Mouse (Mus musculus): ENCODE measurements around the gene S100a7a. TPM values are rescaled to one million over a fixed set of nuclear protein-coding genes. Genes with fewer than 3 reads are reported as not detected.

S100a7a gene
- 0.08 and 0.27 TPM in 2 replicates for polyA plus RNA-seq (2015; fragmentation: Nextera tagmentation; extraction: Ambion mirVana)

- Histone ChIP-seq H3K4me1 (ENCODE audit: insufficient read depth, low read depth, low read length) (no peaks in the 10 kb centered on the region), H3K9ac (replicated peaks; ENCODE audit: low read depth) (no peak within 1 kb of the TSS), H3K4me3 (ENCODE audit: low read depth, low read length) (no peak within 1 kb of the TSS), H3K4me2 (replicated peaks; ENCODE audit: low read depth, low read length) (no peak within 1 kb of the TSS), H3K36me3 (ENCODE audit: insufficient read depth, low read length) (no peaks in the 10 kb centered on the region), H3K27ac (ENCODE audit: low read length) (no peak within 1 kb of the TSS), H3K9me3 (ENCODE audit: low read length) (no peaks in the 10 kb centered on the region), H3K27me3 (replicated peaks; ENCODE audit: insufficient read depth, low read length) (no peaks in the 10 kb centered on the region)
- DNase-seq (ENCODE audit: low spot score) (no peak), ATAC-seq (no peak)
- no peak for TF ChIP-seq CTCF (IDR thresholded peaks at IDR 0.05)
- TF ChIP-seq EP300 (IDR thresholded peaks at IDR 0.05): no peak
These were observed at the start of gene S100a7a for GRCm38 (mm10) chr3:90653717-90654116. TSS of gene S100a7a (plus strand) at chr3:90654017.

DNA sequence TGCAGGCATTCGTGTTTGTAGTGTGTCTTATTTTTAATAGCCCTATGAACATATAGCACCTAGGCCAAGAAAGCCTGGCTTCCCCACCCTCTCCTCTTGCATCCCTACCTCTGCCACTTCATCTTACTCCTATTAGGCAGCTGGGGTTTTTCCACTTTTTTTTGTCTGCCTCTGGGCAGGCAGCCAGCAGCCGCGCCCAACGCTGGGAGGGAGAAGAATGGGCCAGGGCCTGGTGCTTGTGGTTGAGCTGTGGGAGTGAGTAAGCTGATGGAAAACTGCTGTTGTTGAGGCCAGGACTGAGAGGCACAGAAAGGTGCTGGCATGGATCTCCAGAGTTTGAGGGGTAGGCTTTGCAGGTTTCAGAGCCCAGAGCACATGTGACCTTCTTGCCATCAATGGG, 49.4 kb upstream of the S100a7a start:
- Histone ChIP-seq H3K9me3 (ENCODE audit: low read length) (no peaks in the 10 kb centered on the region), H3K4me3 (ENCODE audit: low read depth, low read length) (no peak overlapping the region), H3K27me3 (replicated peaks; ENCODE audit: insufficient read depth, low read length) (no peaks in the 10 kb centered on the region), H3K9ac (replicated peaks; ENCODE audit: low read depth) (no peak overlapping the region), H3K36me3 (ENCODE audit: insufficient read depth, low read length) (no peaks in the 10 kb centered on the region), H3K27ac (ENCODE audit: low read length) (peak overlapping the region; percentile 68), H3K4me2 (replicated peaks; ENCODE audit: low read depth, low read length) (no peak overlapping the region), H3K4me1 (ENCODE audit: insufficient read depth, low read depth, low read length) (peaks cover 9% of the 10 kb centered on the region)
- DNase-seq (ENCODE audit: low spot score) (peak; percentile 86), ATAC-seq (peak; percentile 88)
- 23% methylated on average over 4 of the region's 4 CpGs for WGBS
- TF ChIP-seq CTCF (IDR thresholded peaks at IDR 0.05): no peak
- 0 out of 2 replicates have a peak, but pooled peaks have one; percentile 10 for TF ChIP-seq EP300 (IDR thresholded peaks at IDR 0.05)

- peak; percentile 23 for DNase-seq (ENCODE audit: low spot score)
- no peaks in the 10 kb centered on the region for H3K36me3 ChIP-seq (ENCODE audit: insufficient read depth, low read length)
- H3K4me1 ChIP-seq (ENCODE audit: insufficient read depth, low read depth, low read length): peaks cover 9% of the 10 kb centered on the region
- H3K4me3 ChIP-seq (ENCODE audit: low read depth, low read length): no peak overlapping the region
- TF ChIP-seq EP300 (IDR thresholded peaks at IDR 0.05) (no peak), CTCF (IDR thresholded peaks at IDR 0.05) (no peak)
- H3K27me3 ChIP-seq (replicated peaks; ENCODE audit: insufficient read depth, low read length): no peaks in the 10 kb centered on the region
- no peak overlapping the region for H3K9ac ChIP-seq (replicated peaks; ENCODE audit: low read depth)
- peak overlapping the region; percentile 68 for H3K27ac ChIP-seq (ENCODE audit: low read length)
- peak; percentile 48 for ATAC-seq
- H3K4me2 ChIP-seq (replicated peaks; ENCODE audit: low read depth, low read length): no peak overlapping the region
- WGBS: 74% methylated on average over 3 of the region's 3 CpGs
- no peaks in the 10 kb centered on the region for H3K9me3 ChIP-seq (ENCODE audit: low read length)
These were observed 48.8 kb upstream of the S100a7a start for GRCm38 (mm10) chr3:90605049-90605448.

- Histone ChIP-seq H3K4me2 (replicated peaks; ENCODE audit: low read depth, low read length) (no peak overlapping the region), H3K4me1 (ENCODE audit: insufficient read depth, low read depth, low read length) (peaks cover 9% of the 10 kb centered on the region), H3K27ac (ENCODE audit: low read length) (no peak overlapping the region), H3K9me3 (ENCODE audit: low read length) (no peaks in the 10 kb centered on the region), H3K27me3 (replicated peaks; ENCODE audit: insufficient read depth, low read length) (no peaks in the 10 kb centered on the region), H3K4me3 (ENCODE audit: low read depth, low read length) (no peak overlapping the region), H3K9ac (replicated peaks; ENCODE audit: low read depth) (no peak overlapping the region), H3K36me3 (ENCODE audit: insufficient read depth, low read length) (no peaks in the 10 kb centered on the region)
- DNase-seq (ENCODE audit: low spot score) (no peak), ATAC-seq (no peak)
- 75% methylated on average over 2 of the region's 2 CpGs for WGBS
- TF ChIP-seq CTCF (IDR thresholded peaks at IDR 0.05): no peak
- no peak for TF ChIP-seq EP300 (IDR thresholded peaks at IDR 0.05)
These were observed 48.1 kb upstream of the S100a7a start for GRCm38 (mm10) chr3:90605736-90606135.

DNA sequence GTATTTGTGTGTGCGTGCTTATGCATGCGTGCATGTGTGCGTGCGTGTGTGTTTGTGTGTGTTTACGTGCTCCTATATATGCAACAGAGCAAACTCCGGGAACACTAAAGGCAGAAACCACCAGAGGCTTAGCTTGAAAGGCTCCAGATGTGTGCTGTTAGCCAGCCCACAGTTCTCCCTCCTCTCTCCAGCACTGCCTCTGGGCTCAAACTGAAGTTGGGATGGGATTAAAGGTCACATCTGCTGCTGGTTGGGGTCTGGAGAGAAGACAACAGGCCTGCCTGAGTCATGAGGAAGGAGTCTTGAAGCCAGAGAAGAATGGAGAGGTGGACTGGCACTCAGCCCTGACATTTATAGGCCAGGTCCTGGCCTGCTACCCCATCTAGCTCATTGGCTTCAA, 47.6 kb upstream of the S100a7a start:
- Histone ChIP-seq H3K27me3 (replicated peaks; ENCODE audit: insufficient read depth, low read length) (no peaks in the 10 kb centered on the region), H3K4me3 (ENCODE audit: low read depth, low read length) (no peak overlapping the region), H3K4me1 (ENCODE audit: insufficient read depth, low read depth, low read length) (peaks cover 9% of the 10 kb centered on the region), H3K36me3 (ENCODE audit: insufficient read depth, low read length) (no peaks in the 10 kb centered on the region), H3K4me2 (replicated peaks; ENCODE audit: low read depth, low read length) (no peak overlapping the region), H3K9ac (replicated peaks; ENCODE audit: low read depth) (no peak overlapping the region), H3K9me3 (ENCODE audit: low read length) (no peaks in the 10 kb centered on the region), H3K27ac (ENCODE audit: low read length) (no peak overlapping the region)
- WGBS: 70% methylated on average over 6 of the region's 6 CpGs
- peak; percentile 35; the same call in 1 of the 2 replicates for ATAC-seq
- TF ChIP-seq EP300 (IDR thresholded peaks at IDR 0.05) (no peak), CTCF (IDR thresholded peaks at IDR 0.05) (no peak)
- peak; percentile 50 for DNase-seq (ENCODE audit: low spot score)

GRCm38 (mm10) chr3:90607361-90607760, 46.5 kb upstream of the S100a7a start:
- Histone ChIP-seq H3K4me2 (replicated peaks; ENCODE audit: low read depth, low read length) (no peak overlapping the region), H3K4me1 (ENCODE audit: insufficient read depth, low read depth, low read length) (peaks cover 9% of the 10 kb centered on the region), H3K9ac (replicated peaks; ENCODE audit: low read depth) (no peak overlapping the region), H3K27ac (ENCODE audit: low read length) (no peak overlapping the region), H3K27me3 (replicated peaks; ENCODE audit: insufficient read depth, low read length) (no peaks in the 10 kb centered on the region), H3K36me3 (ENCODE audit: insufficient read depth, low read length) (no peaks in the 10 kb centered on the region), H3K4me3 (ENCODE audit: low read depth, low read length) (no peak overlapping the region), H3K9me3 (ENCODE audit: low read length) (no peaks in the 10 kb centered on the region)
- TF ChIP-seq CTCF (IDR thresholded peaks at IDR 0.05) (no peak), EP300 (IDR thresholded peaks at IDR 0.05) (no peak)
- WGBS: 86% methylated on average over 3 of the region's 3 CpGs
- DNase-seq (ENCODE audit: low spot score): no peak
- ATAC-seq: no peak

- Histone ChIP-seq H3K4me2 (replicated peaks; ENCODE audit: low read depth, low read length) (no peak within 1 kb of the TSS), H3K27me3 (replicated peaks; ENCODE audit: insufficient read depth, low read length) (no peaks in the 10 kb centered on the region), H3K4me3 (ENCODE audit: low read depth, low read length) (no peak within 1 kb of the TSS), H3K36me3 (ENCODE audit: insufficient read depth, low read length) (no peaks in the 10 kb centered on the region), H3K9ac (replicated peaks; ENCODE audit: low read depth) (no peak within 1 kb of the TSS), H3K9me3 (ENCODE audit: low read length) (no peaks in the 10 kb centered on the region), H3K27ac (ENCODE audit: low read length) (no peak within 1 kb of the TSS), H3K4me1 (ENCODE audit: insufficient read depth, low read depth, low read length) (peaks cover 16% of the 10 kb centered on the region)
- ATAC-seq: no peak
- WGBS: 62% methylated on average over 3 of the region's 3 CpGs
- TF ChIP-seq CTCF (IDR thresholded peaks at IDR 0.05) (no peak), EP300 (IDR thresholded peaks at IDR 0.05) (no peak)
- DNase-seq (ENCODE audit: low spot score): no peak
These were observed 45.6 kb upstream of the S100a7a start, which contains the start of gene S100a5 for GRCm38 (mm10) chr3:90608223-90608622. TSS of gene S100a5 (plus strand) at chr3:90608523.

All from lung, postnatal 0 days (tissue).